Mouse (Mus musculus) bone marrow, adult 2 months (tissue): Measurements from ENCODE around the gene Eps15l1.

ENCODE experiments used
- CTCF ChIP-seq: fragments of 200-500 bp; IDR thresholded peaks from 2 replicates; pipeline ENCODE4 v1.5.1; 2011; ENCODE audit warnings: low read length, control low read depth; ENCODE audit not compliant: control insufficient read depth, insufficient read depth
- POLR2A ChIP-seq: fragments of 200-500 bp; IDR thresholded peaks from 2 replicates; pipeline ENCODE4 v1.6.1; 2011; ENCODE audit warnings: low read depth, mild to moderate bottlenecking, control low read depth, low read length, borderline replicate concordance; ENCODE audit not compliant: control insufficient read depth

DNA sequence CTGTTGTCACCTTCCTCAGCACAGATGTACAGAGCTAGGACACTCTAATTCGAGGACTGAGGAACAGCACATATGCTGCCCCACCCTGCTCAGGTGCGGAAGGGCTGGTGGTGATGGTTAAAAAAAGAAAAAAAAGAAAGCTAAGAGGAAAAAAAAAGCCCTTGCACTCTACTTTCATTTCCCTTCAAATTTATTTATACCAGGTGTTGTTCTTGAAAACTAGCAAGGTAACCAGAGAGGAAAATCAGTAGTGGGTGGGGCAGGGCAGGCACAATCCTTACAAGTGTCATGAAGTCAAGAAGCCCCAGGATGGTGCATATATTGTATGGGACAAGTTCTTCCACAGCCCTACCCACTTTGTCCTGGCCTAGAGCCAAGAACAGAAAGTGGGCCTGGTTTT lies 56.2 kb downstream of the Eps15l1 start:
- TF ChIP-seq POLR2A, result no peak
- no peak for TF ChIP-seq CTCF
